Mouse (Mus musculus) adrenal gland, adult 18-20 months (tissue): Measurements from ENCODE around the gene Vmn1r24. TPM values are rescaled to one million over a fixed set of nuclear protein-coding genes. Genes with fewer than 3 reads are reported as not detected.
"Not testable (repeated sequence)": the region's sequence is repeated elsewhere in the genome, so short reads cannot be mapped to it uniquely, and the experiment has no call there.

Source experiments
- DNase-seq, 2 experiments: peaks; one replicate each; pipeline ENCODE4 v3.0.0; 2021 to 2022; ENCODE audit warnings: low spot score in 2 of 2
- long read RNA-seq, 2 experiments: library from polyadenylated mRNA; stranded (forward); transcript quantifications; one replicate each; pipeline ENCODE4 v2.0.0; 2021
- total RNA-seq, 2 experiments: library from RNA; stranded (reverse); gene quantifications; 1 replicate in 1 of 2; 2 replicates in 1 of 2; pipeline ENCODE4 v1.2.3; 2021

The Vmn1r24 gene
- not detected for total RNA-seq
- long read RNA-seq, experiment 1, result 0 reads
- long read RNA-seq, experiment 2, result 0 reads

GRCm38 (mm10) chr6:57961403-57961802 lies at the start of gene Vmn1r24:
Vmn1r24 (minus strand) TSS chr6:57961503.
- DNase-seq, result not testable (repeated sequence)

DNA sequence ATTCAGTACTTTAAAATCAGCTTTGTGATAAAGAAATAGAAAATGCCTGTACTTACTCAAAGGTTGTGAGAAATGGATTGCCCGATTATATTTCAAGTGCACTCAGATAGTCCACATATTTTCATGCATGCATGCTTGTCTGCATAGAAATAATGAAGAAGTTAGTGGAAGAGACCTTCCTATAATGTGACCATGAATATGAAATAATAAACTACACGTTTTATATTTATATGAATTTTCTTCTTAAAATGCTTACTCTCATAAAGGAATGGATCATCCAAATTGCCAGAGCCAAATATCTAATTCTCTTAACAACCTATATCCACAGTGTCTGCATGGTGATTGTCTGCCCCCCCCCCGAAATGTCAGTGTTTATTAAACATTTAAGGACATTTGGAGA lies 19.4 kb upstream of the Vmn1r24 start, which contains the start of gene Vmn1r25:
TSS of gene Vmn1r25 (minus strand) at position 101 of the 400 bp plus-strand sequence.
- DNase-seq, result no peak

- DNase-seq, result no peak
These were observed 34.6 kb downstream of the Vmn1r24 start, which contains the start of gene Vmn1r23 for GRCm38 (mm10) chr6:57926738-57927137. Vmn1r23 (minus strand) TSS chr6:57926838.

GRCm38 (mm10) chr6:57907928-57908327 lies 53.4 kb downstream of the Vmn1r24 start, which contains the start of gene Vmn1r22:
Vmn1r22 (minus strand) TSS chr6:57908028.
- no peak for DNase-seq

Other genes with a start within 250 kb of the Vmn1r24 start
- 10 to 100 TPM; 16.0 to 16.3 TPM for gene Vopp1, start 136.3 kb downstream of the Vmn1r24 start, total RNA-seq
- gene Vmn1r21, start 111.2 kb downstream of the Vmn1r24 start, total RNA-seq, result not detected
- not detected for gene Vmn1r22, start 53.5 kb downstream of the Vmn1r24 start, total RNA-seq
- gene Vmn1r23, start 34.7 kb downstream of the Vmn1r24 start, total RNA-seq, result not detected
- not detected for gene Vmn1r25, start 19.3 kb upstream of the Vmn1r24 start, total RNA-seq
- not detected for gene Vmn1r26, start 53.7 kb upstream of the Vmn1r24 start, total RNA-seq